Mouse (Mus musculus) forebrain, postnatal 0 days (tissue): ENCODE measurements at regions not wholly inside any gene's neighbourhood (a gene's known extent, or its start where the extent isn't known, plus 50 kb on each side); places are given as distances from the start of the nearest gene placed in this dataset.

Experiments
- ATAC-seq: fragments of 200-750 bp; cut with Nextera tagmentation; 2 replicates; pipeline ENCODE4 v1.8.0; 2017; ENCODE audit warnings: mild to moderate bottlenecking, moderate library complexity
- DNase-seq: peaks from one replicate; pipeline ENCODE4 v3.0.0-alpha.2; 2015
- H3K27ac ChIP-seq: fragments of 300-500 bp; sonication (generic); 2 replicates; pipeline ENCODE4 v1.5.1; 2014; ENCODE audit warnings: low read depth, mild to moderate bottlenecking, antibody characterized with exemption, low read length, moderate library complexity, mixed read lengths
- H3K27me3 ChIP-seq: fragments of 300-500 bp; sonication (generic); 2 replicates; pipeline ENCODE4 v1.6.1; 2014; ENCODE audit warnings: mild to moderate bottlenecking, low read length, mixed read lengths; ENCODE audit not compliant: insufficient read depth
- H3K36me3 ChIP-seq: fragments of 300-500 bp; sonication (generic); 2 replicates; pipeline ENCODE4 v1.6.1; 2014; ENCODE audit warnings: mild to moderate bottlenecking, moderate library complexity; ENCODE audit not compliant: insufficient read depth
- H3K4me1 ChIP-seq: fragments of 300-500 bp; sonication (generic); 2 replicates; pipeline ENCODE4 v1.6.1; 2014; ENCODE audit warnings: antibody characterized with exemption; ENCODE audit not compliant: insufficient read depth
- H3K4me2 ChIP-seq: fragments of 300-500 bp; sonication (generic); 2 replicates; pipeline ENCODE4 v1.6.1; 2014; ENCODE audit warnings: low read depth, mild to moderate bottlenecking, moderate library complexity
- H3K4me3 ChIP-seq: fragments of 300-500 bp; sonication (generic); 2 replicates; pipeline ENCODE4 v1.5.1; 2014; ENCODE audit warnings: low read depth, low read length, mixed read lengths
- H3K9ac ChIP-seq: fragments of 300-500 bp; sonication (generic); 2 replicates; pipeline ENCODE4 v1.6.1; 2014; ENCODE audit warnings: mild to moderate bottlenecking
- H3K9me3 ChIP-seq: fragments of 300-500 bp; sonication (generic); 2 replicates; pipeline ENCODE4 v1.6.1; 2016; ENCODE audit warnings: low read length
- CTCF ChIP-seq: sonication (generic); IDR thresholded peaks from 2 replicates; pipeline ENCODE4 v1.5.1; 2016; ENCODE audit warnings: antibody characterized with exemption, control low read depth, low read depth
- WGBS: fragments of 180-500 bp; shearing (Covaris S2); extraction: QIAGEN DNeasy Blood & Tissue Kit; methylation state at CpG from one replicate; pipeline ENCODE4 v1.1.7; 2014; 5-methylcytosine and 5-hydroxymethylcytosine counted together

DNA sequence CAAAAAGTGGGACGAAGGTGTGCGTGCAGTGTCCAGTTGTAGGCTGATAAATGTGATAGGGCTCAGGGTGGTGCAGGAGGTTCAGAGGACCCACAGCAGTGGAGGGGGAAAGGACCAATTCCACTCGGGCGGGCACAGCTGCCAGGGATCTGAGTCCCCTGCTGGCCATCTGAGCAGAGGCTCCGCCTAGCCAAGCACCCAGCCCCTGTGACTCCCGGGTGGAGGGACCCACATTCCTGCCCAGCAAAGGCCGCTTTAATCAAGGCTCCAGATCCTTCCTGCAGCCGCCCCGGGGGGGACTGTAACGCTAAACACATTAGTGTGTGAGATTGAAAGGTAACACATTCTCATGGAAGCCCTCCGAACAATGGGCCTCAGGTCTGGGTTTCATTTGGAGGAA is 88.5 kb downstream of the Ephb3 start:
- no peak overlapping the region for H3K4me2 ChIP-seq
- WGBS: 32% methylated on average over 11 of the region's 11 CpGs
- H3K9ac ChIP-seq: no peak overlapping the region
- no peaks in the 10 kb centered on the region for H3K4me1 ChIP-seq
- no peaks in the 10 kb centered on the region for H3K9me3 ChIP-seq
- H3K4me3 ChIP-seq: no peak overlapping the region
- DNase-seq (no peak), ATAC-seq (no peak)
- no peaks in the 10 kb centered on the region for H3K36me3 ChIP-seq
- no peak overlapping the region for H3K27ac ChIP-seq
- TF ChIP-seq CTCF: no peak
- no peaks in the 10 kb centered on the region for H3K27me3 ChIP-seq

DNA sequence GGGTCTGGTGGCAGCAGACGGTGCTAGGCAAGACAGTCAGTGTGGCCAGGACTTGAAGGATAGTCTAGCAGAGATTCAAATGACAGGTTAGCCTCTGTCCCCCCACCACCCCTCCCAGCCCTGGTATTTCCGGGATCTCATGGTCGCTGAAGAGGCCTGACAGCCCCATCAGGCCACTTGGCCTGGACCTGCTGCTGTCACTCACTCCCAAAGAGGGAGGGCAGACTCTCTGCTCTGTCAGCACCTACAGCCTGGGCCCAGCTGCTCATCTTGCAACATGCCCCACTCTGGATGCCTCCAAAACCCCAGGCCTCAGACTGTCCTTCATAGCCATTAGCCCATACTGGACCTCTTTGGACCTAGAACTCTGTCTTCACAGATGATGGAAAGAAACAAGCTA is 89.0 kb downstream of the Ephb3 start:
- Histone ChIP-seq H3K27me3 (no peaks in the 10 kb centered on the region), H3K36me3 (no peaks in the 10 kb centered on the region), H3K4me2 (no peak overlapping the region), H3K27ac (no peak overlapping the region), H3K4me3 (no peak overlapping the region), H3K9me3 (no peaks in the 10 kb centered on the region), H3K9ac (no peak overlapping the region), H3K4me1 (no peaks in the 10 kb centered on the region)
- 43% methylated on average over 3 of the region's 3 CpGs for WGBS
- ATAC-seq (no peak), DNase-seq (no peak)
- no peak for TF ChIP-seq CTCF

DNA sequence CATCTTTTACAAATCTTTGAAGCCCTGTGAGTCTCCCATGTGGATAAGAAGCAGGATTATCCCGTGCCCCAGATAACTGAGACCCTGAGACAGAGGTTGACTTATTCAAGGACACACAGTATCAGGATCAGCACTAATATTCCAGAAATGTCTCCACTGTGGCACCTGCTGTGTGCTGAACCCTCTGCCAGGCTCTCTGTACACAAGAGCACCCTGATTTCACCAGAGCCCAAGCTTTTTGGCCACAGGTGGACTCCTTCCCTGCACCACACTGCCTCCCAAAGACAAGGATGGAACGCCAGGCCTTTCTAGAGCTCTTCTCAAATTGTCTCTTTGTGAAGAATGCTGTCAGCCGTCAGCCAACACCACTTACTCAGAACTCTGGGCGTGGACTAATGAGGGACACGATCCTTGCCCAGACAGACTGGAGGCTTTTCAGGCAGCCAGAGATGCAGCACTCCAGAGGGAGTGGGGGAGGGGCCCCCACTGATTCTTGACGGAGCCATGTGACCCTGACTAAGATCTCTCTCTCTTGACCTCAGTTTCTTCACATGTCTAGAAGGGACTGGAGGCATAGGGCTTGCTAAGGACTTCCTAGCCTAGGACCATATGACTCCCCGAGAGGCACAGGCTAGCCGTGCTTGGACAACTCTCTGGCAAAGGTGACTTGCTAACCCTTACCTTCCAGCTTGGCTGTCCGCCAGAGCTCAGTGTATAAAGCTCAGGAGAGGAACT is 90.3 kb downstream of the Ephb3 start:
- no peak for ATAC-seq
- no peak overlapping the region for H3K4me3 ChIP-seq
- WGBS: 34% methylated on average over 9 of the region's 9 CpGs
- H3K9me3 ChIP-seq: no peaks in the 10 kb centered on the region
- no peak overlapping the region for H3K9ac ChIP-seq
- no peak overlapping the region for H3K27ac ChIP-seq
- no peaks in the 10 kb centered on the region for H3K27me3 ChIP-seq
- DNase-seq: no peak
- no peak for TF ChIP-seq CTCF
- H3K4me1 ChIP-seq: no peaks in the 10 kb centered on the region
- H3K36me3 ChIP-seq: no peaks in the 10 kb centered on the region
- H3K4me2 ChIP-seq: no peak overlapping the region

DNA sequence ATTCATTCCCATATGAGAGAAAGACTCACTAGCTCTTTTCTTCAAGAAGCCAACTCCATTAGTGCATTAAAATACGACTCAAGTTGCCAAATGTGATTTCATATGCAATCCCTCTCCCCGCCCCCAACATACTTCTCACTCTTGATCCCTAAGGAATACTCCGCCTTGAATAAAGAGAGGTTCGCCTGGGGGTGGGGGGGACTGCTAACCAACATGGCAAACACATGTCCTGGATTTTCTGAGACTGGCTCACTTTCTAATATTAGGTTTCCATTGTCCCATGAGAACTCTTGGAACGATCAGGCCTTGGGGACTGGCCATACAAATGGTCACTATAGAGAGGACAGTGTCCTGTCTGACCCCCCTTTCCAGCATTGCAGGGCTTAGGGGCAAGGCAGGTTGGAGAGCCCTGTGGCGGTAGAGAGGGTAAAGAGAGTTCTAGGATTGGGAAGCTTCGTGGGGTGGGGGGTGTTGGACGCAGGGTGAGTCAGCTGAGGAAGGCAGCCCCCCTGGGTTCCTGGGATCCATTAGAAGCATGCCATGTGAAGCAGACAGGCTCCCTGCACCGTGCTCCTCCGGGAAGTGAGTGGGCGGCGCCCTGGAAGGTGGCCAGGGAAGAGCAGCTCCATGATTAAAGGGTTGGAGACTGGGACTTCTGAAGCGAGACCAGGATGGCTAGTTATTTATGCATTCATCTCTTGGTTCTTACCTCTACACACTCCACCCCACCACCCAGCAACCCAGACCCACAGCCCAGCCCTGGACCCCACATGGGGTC is 91.6 kb downstream of the Ephb3 start:
- no peaks in the 10 kb centered on the region for H3K27me3 ChIP-seq
- TF ChIP-seq CTCF: no peak
- ATAC-seq (peak; percentile 62; the same call in 1 of the 2 replicates), DNase-seq (no peak)
- no peaks in the 10 kb centered on the region for H3K4me1 ChIP-seq
- no peaks in the 10 kb centered on the region for H3K9me3 ChIP-seq
- H3K4me2 ChIP-seq: no peak overlapping the region
- no peak overlapping the region for H3K4me3 ChIP-seq
- no peak overlapping the region for H3K9ac ChIP-seq
- no peaks in the 10 kb centered on the region for H3K36me3 ChIP-seq
- H3K27ac ChIP-seq: peak overlapping the region; percentile 15; the same call in 1 of the 2 replicates
- WGBS: 60% methylated on average over 13 of the region's 13 CpGs

DNA sequence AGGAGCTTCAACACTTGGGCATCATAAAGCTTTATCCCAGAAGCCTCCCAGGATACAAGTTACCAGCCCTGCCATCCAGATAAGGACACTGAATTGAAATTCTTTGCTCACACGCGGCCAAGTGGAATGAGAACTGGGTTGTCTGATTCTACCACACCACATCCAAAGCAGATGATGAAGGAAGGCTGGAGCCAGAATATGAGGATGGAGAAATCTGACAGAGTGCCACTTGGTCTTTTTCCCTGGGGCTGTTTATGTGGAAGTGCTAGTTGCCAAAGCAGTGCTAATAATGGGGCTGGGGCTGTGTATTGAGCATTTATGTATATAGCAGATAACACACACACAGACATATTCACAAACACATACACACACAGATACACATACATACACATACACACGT is 92.2 kb downstream of the Ephb3 start:
- 73% methylated on average over 3 of the region's 3 CpGs for WGBS
- Histone ChIP-seq H3K9ac (no peak overlapping the region), H3K4me2 (no peak overlapping the region), H3K9me3 (no peaks in the 10 kb centered on the region), H3K36me3 (no peaks in the 10 kb centered on the region), H3K4me3 (no peak overlapping the region), H3K27ac (peak overlapping the region; percentile 15; the same call in 1 of the 2 replicates), H3K4me1 (no peaks in the 10 kb centered on the region), H3K27me3 (no peaks in the 10 kb centered on the region)
- DNase-seq (peak; percentile 43), ATAC-seq (no peak)
- TF ChIP-seq CTCF: no peak

DNA sequence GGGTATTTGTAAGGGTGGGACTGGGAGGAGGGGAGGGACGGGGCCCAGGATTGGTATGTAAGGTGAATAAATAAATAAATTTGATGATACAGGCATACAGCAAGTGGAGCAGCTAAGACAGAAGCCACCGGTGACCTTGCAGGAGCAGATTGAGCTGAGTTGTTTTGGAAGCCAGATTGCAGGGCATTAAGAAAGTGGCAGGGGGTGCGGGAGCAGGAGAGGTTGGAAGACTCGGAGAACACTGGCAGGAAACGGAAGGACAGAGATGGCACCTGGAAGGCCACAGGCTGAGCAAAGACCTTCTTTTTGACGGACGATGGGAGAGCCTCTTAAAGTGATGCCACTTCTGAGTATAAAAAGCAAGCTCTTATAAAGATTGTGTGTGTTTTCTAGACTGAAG is 94.3 kb downstream of the Ephb3 start:
- H3K36me3 ChIP-seq: no peaks in the 10 kb centered on the region
- ATAC-seq (no peak), DNase-seq (no peak)
- no peaks in the 10 kb centered on the region for H3K9me3 ChIP-seq
- H3K27ac ChIP-seq: no peak overlapping the region
- TF ChIP-seq CTCF: no peak
- no peak overlapping the region for H3K4me3 ChIP-seq
- no peaks in the 10 kb centered on the region for H3K27me3 ChIP-seq
- H3K9ac ChIP-seq: no peak overlapping the region
- H3K4me2 ChIP-seq: no peak overlapping the region
- 66% methylated on average over 7 of the region's 7 CpGs for WGBS
- no peaks in the 10 kb centered on the region for H3K4me1 ChIP-seq

DNA sequence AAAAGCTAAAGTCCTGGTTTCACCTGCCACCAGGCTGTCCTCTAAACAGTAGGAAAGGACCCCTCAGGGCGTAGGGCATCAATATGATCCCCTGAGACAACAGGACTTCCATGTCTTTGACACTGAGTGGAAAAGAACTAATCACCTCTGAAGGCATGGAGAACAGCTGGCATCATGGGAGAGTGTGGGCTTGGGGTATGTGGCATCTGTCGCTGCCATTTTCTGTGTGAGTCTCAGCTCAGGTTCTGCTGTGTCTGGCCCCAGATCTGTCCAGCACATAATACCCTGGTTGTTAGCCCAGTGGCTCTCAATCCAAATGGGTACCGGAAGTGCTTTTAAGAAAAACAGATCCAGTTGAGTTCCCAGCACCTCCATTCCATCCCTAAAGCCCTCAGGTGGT is 101.3 kb downstream of the Ephb3 start:
- no peaks in the 10 kb centered on the region; the same call in 1 of the 2 replicates for H3K27me3 ChIP-seq
- H3K27ac ChIP-seq: no peak overlapping the region
- TF ChIP-seq CTCF: no peak

More for the DNA sequence above, 101.3 kb downstream of the Ephb3 start:
- no peaks in the 10 kb centered on the region for H3K9me3 ChIP-seq
- H3K4me3 ChIP-seq: no peak overlapping the region
- no peaks in the 10 kb centered on the region for H3K4me1 ChIP-seq
- H3K4me2 ChIP-seq: no peak overlapping the region
- no peaks in the 10 kb centered on the region for H3K36me3 ChIP-seq
- ATAC-seq: no peak
- WGBS: 86% methylated on average over 3 of the region's 3 CpGs
- no peak overlapping the region for H3K9ac ChIP-seq
- no peak for DNase-seq
